Comparison of ENCODE assay signal across 11 mouse cellular contexts in genomic region chr9:97344767-97345297, GRCm38 (mm10). TPM values are rescaled to one million over a fixed set of nuclear protein-coding genes. Genes with fewer than 3 reads are reported as not detected.
DNase-seq lines count a peak whose midpoint lies in the region; TF ChIP-seq lines count a peak whose summit lies in the region.
"Had no signal": no experiment of that assay in that cellular context is flagged by ENCODE, and none has a peak within 500 bp of the region (broad histone marks: within the 10 kb centered on the region; RNA-seq: fewer than 3 reads in every experiment).

No protein-coding gene starts in this region.

- H3K27ac ChIP-seq in heart, adult 2 months: no peak overlapping the region
- H3K27ac ChIP-seq: heart, embryonic 15.5 days had no signal

- H3K27me3 ChIP-seq in heart, adult 2 months (ENCODE audit: control insufficient read depth, insufficient read depth, low read length): no peaks in the 10 kb centered on the region
- H3K27me3 ChIP-seq: heart, embryonic 15.5 days had no signal

- intact Hi-C loops in heart, adult 2 months (cut with DNase I): no loop called here

- no peaks in the 10 kb centered on the region for H3K4me1 ChIP-seq in heart, adult 2 months (ENCODE audit: control insufficient read depth, insufficient read depth, low read length)

- TF ChIP-seq POLR2A in heart, adult 2 months (IDR thresholded peaks at IDR 0.05; ENCODE audit: insufficient read depth, low read depth, low read length): no peak

- TF ChIP-seq CTCF in heart, adult 2 months (IDR thresholded peaks at IDR 0.05): no peak

- H3K36me3 ChIP-seq in heart, adult 2 months (ENCODE audit: control insufficient read depth, insufficient read depth, low read length): no peaks in the 10 kb centered on the region
- H3K36me3 ChIP-seq: heart, embryonic 15.5 days had no signal

- H3K4me3 ChIP-seq in heart, adult 2 months: no peak overlapping the region
- H3K4me3 ChIP-seq: heart, embryonic 15.5 days had no signal

- WGBS in heart, adult 2 months: 46% methylated on average over 12 of the region's 12 CpGs

- peak; percentile 26 to 55 for DNase-seq in layer of hippocampus, postnatal 14 days (ENCODE audit: low spot score in 2 of 2)
- DNase-seq in layer of hippocampus, adult 9-11 months: no peak
- DNase-seq in forelimb bud, embryonic 11.5 days (ENCODE audit: low read depth, low spot score): peak; percentile 2
- peak; percentile 69 to 87 for DNase-seq in kidney, postnatal 36 days
- DNase-seq in lung, postnatal 25 days (ENCODE audit: low spot score): peak; percentile 50
- DNase-seq in embryo, embryonic 11 days: no peak
- DNase-seq in left cerebral cortex, adult 18-20 months (ENCODE audit: low spot score in 2 of 2): no peak
- no peak for DNase-seq in heart, adult 2 months

- no peaks in the 10 kb centered on the region for H3K79me2 ChIP-seq in heart, adult 2 months (replicated peaks; ENCODE audit: control insufficient read depth, insufficient read depth, low read length)

- no peak overlapping the region for H3K9ac ChIP-seq in heart, adult 2 months (ENCODE audit: low read depth, low read length)
- H3K9ac ChIP-seq: heart, embryonic 15.5 days had no signal

- no peak for TF ChIP-seq EP300 in heart, adult 2 months (IDR thresholded peaks at IDR 0.05; ENCODE audit: insufficient read depth, low read depth, low read length)

RNA-seq across cellular contexts. Expression of gene Trim42, which starts 24.9 kb away (rescaled TPM):
- under 1 TPM in 1 of 2 experiments, not detected in 1; 0.19 TPM for total RNA-seq in layer of hippocampus, postnatal 14 days (2021)
- total RNA-seq in left cerebral cortex, adult 18-20 months (2021): not detected
- not detected for total RNA-seq in heart, adult 2 months (2021)
- polyA plus RNA-seq in heart, adult 2 months (2012; rRNA removed): not detected in 2 replicates
- total RNA-seq: common myeloid progenitor, adult 5-6 weeks; ES-E14 had no signal
- polyA plus RNA-seq: heart, embryonic 15.5 days had no signal

Comparison
In these comparisons a context has a peak if more than half of its experiments do, and no peak if none do; other contexts are left out.
1. DNase-seq: peak in layer of hippocampus, postnatal 14 days (2 of 2), forelimb bud, embryonic 11.5 days (single experiment), kidney, postnatal 36 days (2 of 2) and lung, postnatal 25 days (single experiment); none in layer of hippocampus, adult 9-11 months (single experiment), embryo, embryonic 11 days (single experiment), left cerebral cortex, adult 18-20 months (0 of 2) and heart, adult 2 months (0 of 2).